Mouse (Mus musculus): ENCODE data around the gene Nuak2. TPM values are rescaled to one million over a fixed set of nuclear protein-coding genes. Genes with fewer than 3 reads are reported as not detected.

Nuak2 gene
- polyA plus RNA-seq, 1 experiment: 2.9 TPM

DNA sequence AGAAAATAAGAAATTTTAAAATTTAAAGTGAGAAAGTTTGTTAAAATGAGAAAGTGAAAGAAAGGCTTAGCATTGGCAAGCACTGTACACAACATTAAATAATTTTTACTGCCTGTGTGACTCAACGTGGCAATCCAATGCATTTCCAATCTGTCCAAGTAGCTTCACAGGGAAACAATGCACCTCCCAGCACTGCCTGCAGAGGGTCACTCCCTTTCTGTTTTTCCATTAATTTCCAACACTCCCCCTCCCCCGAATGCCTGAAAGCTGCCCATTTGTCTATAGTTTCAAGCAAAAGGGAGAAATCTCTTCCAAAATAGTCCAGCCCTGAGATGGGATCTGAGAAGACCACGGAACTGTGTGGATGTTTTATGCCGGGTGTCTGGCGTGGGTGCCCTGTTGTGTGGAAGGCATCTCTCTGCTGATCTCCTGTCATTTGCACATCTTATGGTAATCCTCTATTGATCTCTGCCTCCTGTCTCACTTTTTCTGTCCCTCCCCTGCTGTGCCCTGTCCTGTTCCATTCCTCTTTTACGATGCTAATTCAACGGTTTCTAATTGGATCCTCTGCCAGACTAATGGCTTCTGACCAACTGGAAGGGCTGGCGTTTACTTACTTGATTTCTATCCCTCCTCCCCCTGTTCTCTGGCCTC, 34.3 kb upstream of the Nuak2 start:
- DNase-seq: no peak
- TF ChIP-seq CTCF (IDR thresholded peaks at IDR 0.05; ENCODE audit: borderline replicate concordance, insufficient read depth, low read depth, low read length): no peak
- no peak for TF ChIP-seq POLR2A (IDR thresholded peaks at IDR 0.05; ENCODE audit: borderline replicate concordance, insufficient read depth, low read length)
- H3K27me3 ChIP-seq (ENCODE audit: control insufficient read depth, insufficient read depth, low read length): no peaks in the 10 kb centered on the region
- H3K4me1 ChIP-seq (ENCODE audit: control insufficient read depth, insufficient read depth, low read length): no peaks in the 10 kb centered on the region
- H3K27ac ChIP-seq (ENCODE audit: insufficient read depth, low read length): no peak overlapping the region
- 43% methylated on average over 8 of the region's 8 CpGs for WGBS
- H3K4me3 ChIP-seq (replicated peaks; ENCODE audit: insufficient read depth, low read depth, low read length): no peak overlapping the region

DNA sequence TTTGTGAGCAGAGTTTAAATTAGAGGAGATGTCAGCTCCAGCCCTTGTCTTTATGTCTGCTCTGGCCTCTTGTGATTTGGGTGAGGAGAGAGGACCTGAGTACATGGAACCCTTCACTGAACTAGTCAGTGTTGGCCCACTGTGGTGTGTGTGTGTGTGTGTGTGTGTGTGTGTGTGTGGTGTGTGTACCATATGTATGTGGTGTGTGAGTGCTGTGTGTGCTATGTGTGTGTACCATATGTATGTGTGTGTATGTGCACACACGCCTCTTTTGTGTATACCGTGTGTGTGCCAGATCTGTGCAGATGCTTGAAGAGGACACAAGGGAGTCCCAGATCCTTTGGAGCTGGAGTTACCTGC, 33.8 kb upstream of the Nuak2 start:
- H3K4me1 ChIP-seq (ENCODE audit: control insufficient read depth, insufficient read depth, low read length): no peaks in the 10 kb centered on the region
- 90% methylated on average over 2 of the region's 2 CpGs for WGBS
- H3K27ac ChIP-seq (ENCODE audit: insufficient read depth, low read length): no peak overlapping the region
- no peak for TF ChIP-seq POLR2A (IDR thresholded peaks at IDR 0.05; ENCODE audit: borderline replicate concordance, insufficient read depth, low read length)
- no peak for TF ChIP-seq CTCF (IDR thresholded peaks at IDR 0.05; ENCODE audit: borderline replicate concordance, insufficient read depth, low read depth, low read length)
- DNase-seq: no peak
- no peaks in the 10 kb centered on the region for H3K27me3 ChIP-seq (ENCODE audit: control insufficient read depth, insufficient read depth, low read length)
- no peak overlapping the region for H3K4me3 ChIP-seq (replicated peaks; ENCODE audit: insufficient read depth, low read depth, low read length)

GRCm38 (mm10) chr1:132283018-132283417, 32.9 kb upstream of the Nuak2 start:
- 61% methylated on average over 13 of the region's 13 CpGs for WGBS
- Histone ChIP-seq H3K4me1 (ENCODE audit: control insufficient read depth, insufficient read depth, low read length) (peaks cover 5% of the 10 kb centered on the region), H3K4me3 (replicated peaks; ENCODE audit: insufficient read depth, low read depth, low read length) (no peak overlapping the region), H3K27ac (ENCODE audit: insufficient read depth, low read length) (no peak overlapping the region), H3K27me3 (ENCODE audit: control insufficient read depth, insufficient read depth, low read length) (no peaks in the 10 kb centered on the region)
- TF ChIP-seq CTCF (IDR thresholded peaks at IDR 0.05; ENCODE audit: borderline replicate concordance, insufficient read depth, low read depth, low read length): no peak
- TF ChIP-seq POLR2A (IDR thresholded peaks at IDR 0.05; ENCODE audit: borderline replicate concordance, insufficient read depth, low read length): no peak
- DNase-seq: no peak

DNA sequence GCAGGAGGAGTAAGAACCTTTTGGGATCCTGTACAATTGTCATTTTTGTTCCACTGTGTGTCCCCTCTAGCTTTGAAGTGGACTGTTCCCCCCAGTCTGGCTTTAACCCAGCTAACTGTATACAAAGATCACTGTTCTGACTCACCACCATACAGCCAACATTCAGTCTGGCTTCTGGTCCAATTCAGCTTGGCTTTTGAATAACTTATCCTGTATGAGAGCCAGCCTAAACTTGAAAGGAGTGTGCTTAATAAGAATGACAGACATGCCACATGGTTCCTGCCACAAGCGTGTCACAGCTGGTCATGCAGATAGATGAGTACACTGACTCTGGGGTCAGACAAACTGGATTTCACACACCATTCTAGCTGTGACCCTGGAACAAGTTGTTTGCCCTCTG, 29.2 kb upstream of the Nuak2 start:
- no peak for TF ChIP-seq CTCF (IDR thresholded peaks at IDR 0.05; ENCODE audit: borderline replicate concordance, insufficient read depth, low read depth, low read length)
- TF ChIP-seq POLR2A (IDR thresholded peaks at IDR 0.05; ENCODE audit: borderline replicate concordance, insufficient read depth, low read length): no peak
- H3K4me1 ChIP-seq (ENCODE audit: control insufficient read depth, insufficient read depth, low read length): peaks cover 25% of the 10 kb centered on the region
- no peak overlapping the region for H3K27ac ChIP-seq (ENCODE audit: insufficient read depth, low read length)
- H3K27me3 ChIP-seq (ENCODE audit: control insufficient read depth, insufficient read depth, low read length): no peaks in the 10 kb centered on the region
- 84% methylated on average over 1 of the region's 1 CpGs for WGBS
- H3K4me3 ChIP-seq (replicated peaks; ENCODE audit: insufficient read depth, low read depth, low read length): no peak overlapping the region
- DNase-seq: no peak

DNA sequence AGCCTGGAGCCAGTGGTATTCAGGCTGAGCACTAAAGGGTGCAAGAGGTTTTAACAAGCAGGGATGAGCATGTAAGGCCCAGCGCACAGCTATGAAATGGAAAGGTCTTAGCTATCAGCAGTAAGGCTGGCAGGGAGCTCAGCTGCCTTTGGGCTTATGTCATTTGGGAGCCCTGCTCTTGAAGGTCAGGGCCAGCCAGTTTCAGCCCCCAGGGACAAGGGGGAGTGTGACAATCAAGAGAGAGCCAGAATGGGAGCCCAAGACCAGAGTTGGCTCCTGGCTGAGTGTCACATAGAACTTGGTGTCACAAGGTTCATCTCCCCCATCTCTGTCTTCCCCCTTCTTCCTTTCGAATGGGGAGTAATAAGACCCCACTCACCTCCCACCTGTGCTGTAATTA, 28.5 kb upstream of the Nuak2 start:
- H3K27ac ChIP-seq (ENCODE audit: insufficient read depth, low read length): no peak overlapping the region
- TF ChIP-seq POLR2A (IDR thresholded peaks at IDR 0.05; ENCODE audit: borderline replicate concordance, insufficient read depth, low read length) (no peak), CTCF (IDR thresholded peaks at IDR 0.05; ENCODE audit: borderline replicate concordance, insufficient read depth, low read depth, low read length) (no peak)
- DNase-seq: no peak
- no peak overlapping the region for H3K4me3 ChIP-seq (replicated peaks; ENCODE audit: insufficient read depth, low read depth, low read length)
- WGBS: 85% methylated on average over 2 of the region's 2 CpGs
- H3K27me3 ChIP-seq (ENCODE audit: control insufficient read depth, insufficient read depth, low read length): no peaks in the 10 kb centered on the region
- peaks cover 28% of the 10 kb centered on the region for H3K4me1 ChIP-seq (ENCODE audit: control insufficient read depth, insufficient read depth, low read length)

DNA sequence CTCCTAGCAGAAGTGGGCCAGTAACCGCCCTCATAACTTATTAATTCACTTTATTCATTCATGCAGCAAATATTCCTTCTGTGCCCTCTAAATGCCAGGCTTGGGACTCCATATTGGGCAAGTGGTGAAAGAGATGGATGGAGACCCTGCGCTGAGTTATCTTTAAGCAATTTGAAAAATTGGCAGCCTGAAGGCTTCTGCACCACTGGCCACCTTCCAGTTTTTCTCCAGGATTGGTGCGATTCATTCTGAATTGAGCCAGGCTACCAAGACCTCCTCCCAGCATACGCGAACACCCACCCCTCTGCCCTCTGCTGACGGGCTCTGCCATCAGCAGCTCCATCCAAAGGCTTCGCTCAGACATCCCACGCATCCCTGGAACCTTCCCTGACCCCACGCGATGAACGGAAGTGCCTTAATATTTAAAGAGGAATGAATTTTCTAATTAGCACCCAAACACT, 27.9 kb upstream of the Nuak2 start:
- H3K27ac ChIP-seq (ENCODE audit: insufficient read depth, low read length): no peak overlapping the region
- no peak for DNase-seq
- H3K27me3 ChIP-seq (ENCODE audit: control insufficient read depth, insufficient read depth, low read length): no peaks in the 10 kb centered on the region
- 35% methylated on average over 11 of the region's 11 CpGs for WGBS
- no peak overlapping the region for H3K4me3 ChIP-seq (replicated peaks; ENCODE audit: insufficient read depth, low read depth, low read length)
- TF ChIP-seq CTCF (IDR thresholded peaks at IDR 0.05; ENCODE audit: borderline replicate concordance, insufficient read depth, low read depth, low read length) (no peak), POLR2A (IDR thresholded peaks at IDR 0.05; ENCODE audit: borderline replicate concordance, insufficient read depth, low read length) (no peak)
- peaks cover 32% of the 10 kb centered on the region for H3K4me1 ChIP-seq (ENCODE audit: control insufficient read depth, insufficient read depth, low read length)

DNA sequence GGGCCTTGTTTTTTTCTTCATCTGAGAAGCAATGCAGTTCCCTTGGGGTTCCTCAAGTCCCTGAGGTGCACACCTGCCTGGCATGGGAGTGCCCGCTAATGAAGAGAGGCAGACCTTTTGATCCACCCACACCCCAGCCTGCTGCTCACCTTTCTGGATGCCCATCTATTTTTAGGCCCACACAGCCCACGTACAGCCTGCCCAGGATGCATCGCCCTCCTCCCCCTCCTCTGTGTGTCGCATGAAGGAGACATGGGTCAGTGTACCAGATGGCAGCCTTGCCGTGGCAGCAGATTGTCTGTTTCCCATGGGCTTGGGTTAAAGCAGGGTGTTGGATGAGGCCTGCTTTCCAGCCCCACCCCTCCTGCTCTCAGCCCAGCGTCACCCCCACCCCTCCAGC, 26.0 kb upstream of the Nuak2 start:
- Histone ChIP-seq H3K4me3 (replicated peaks; ENCODE audit: insufficient read depth, low read depth, low read length) (no peak overlapping the region), H3K27me3 (ENCODE audit: control insufficient read depth, insufficient read depth, low read length) (no peaks in the 10 kb centered on the region), H3K27ac (ENCODE audit: insufficient read depth, low read length) (no peak overlapping the region), H3K4me1 (ENCODE audit: control insufficient read depth, insufficient read depth, low read length) (peaks cover 34% of the 10 kb centered on the region)
- peak; percentile 58 to 75 for DNase-seq
- TF ChIP-seq CTCF (IDR thresholded peaks at IDR 0.05; ENCODE audit: borderline replicate concordance, insufficient read depth, low read depth, low read length): no peak
- 0 out of 2 replicates have a peak, but pooled peaks have one; percentile 15 for TF ChIP-seq POLR2A (IDR thresholded peaks at IDR 0.05; ENCODE audit: borderline replicate concordance, insufficient read depth, low read length)
- WGBS: 17% methylated on average over 6 of the region's 6 CpGs

GRCm38 (mm10) chr1:132290921-132291675, 24.8 kb upstream of the Nuak2 start:
- TF ChIP-seq CTCF (IDR thresholded peaks at IDR 0.05; ENCODE audit: borderline replicate concordance, insufficient read depth, low read depth, low read length): no peak
- TF ChIP-seq POLR2A (IDR thresholded peaks at IDR 0.05; ENCODE audit: borderline replicate concordance, insufficient read depth, low read length): no peak
- Histone ChIP-seq H3K27ac (ENCODE audit: insufficient read depth, low read length) (no peak overlapping the region), H3K27me3 (ENCODE audit: control insufficient read depth, insufficient read depth, low read length) (no peaks in the 10 kb centered on the region), H3K4me1 (ENCODE audit: control insufficient read depth, insufficient read depth, low read length) (peaks cover 34% of the 10 kb centered on the region), H3K4me3 (replicated peaks; ENCODE audit: insufficient read depth, low read depth, low read length) (no peak overlapping the region)
- no peak for DNase-seq
- WGBS: 75% methylated on average over 11 of the region's 11 CpGs

Measured in cerebellum, adult 2 months (tissue).